Mouse (Mus musculus): ENCODE measurements at regions not wholly inside any gene's neighbourhood (a gene's known extent, or its start where the extent isn't known, plus 50 kb on each side); places are given as distances from the start of the nearest gene placed in this dataset.
"Not testable (repeated sequence)": the region's sequence is repeated elsewhere in the genome, so short reads cannot be mapped to it uniquely, and the experiment has no call there.

DNA sequence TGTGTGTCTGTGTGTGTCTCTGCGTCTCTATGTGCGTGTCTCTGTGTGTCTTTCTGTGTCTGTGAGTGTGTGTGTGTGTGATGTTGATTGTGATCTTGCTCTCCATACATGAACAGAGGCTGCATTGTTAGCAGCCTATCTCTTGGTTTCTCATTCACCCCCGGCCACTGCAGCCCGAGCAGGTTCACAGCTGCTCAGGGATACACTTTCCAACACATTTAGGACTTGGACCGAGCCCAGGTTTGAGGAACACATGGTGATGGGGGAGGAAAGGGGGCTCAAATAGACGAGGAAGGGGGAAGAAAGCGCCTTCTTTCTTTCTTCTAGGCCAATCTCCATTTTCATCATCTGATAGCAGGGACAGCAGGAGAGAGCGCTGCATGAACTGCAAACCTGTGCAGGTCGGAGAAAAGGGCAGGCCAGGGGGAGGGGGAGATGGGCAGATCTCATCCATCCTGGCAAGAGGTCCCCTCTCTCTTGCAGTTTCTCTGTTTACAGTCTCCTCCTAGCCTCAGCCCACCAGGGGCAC, 123.2 kb downstream of the Zfp36l1 start:
- no peak for DNase-seq

DNA sequence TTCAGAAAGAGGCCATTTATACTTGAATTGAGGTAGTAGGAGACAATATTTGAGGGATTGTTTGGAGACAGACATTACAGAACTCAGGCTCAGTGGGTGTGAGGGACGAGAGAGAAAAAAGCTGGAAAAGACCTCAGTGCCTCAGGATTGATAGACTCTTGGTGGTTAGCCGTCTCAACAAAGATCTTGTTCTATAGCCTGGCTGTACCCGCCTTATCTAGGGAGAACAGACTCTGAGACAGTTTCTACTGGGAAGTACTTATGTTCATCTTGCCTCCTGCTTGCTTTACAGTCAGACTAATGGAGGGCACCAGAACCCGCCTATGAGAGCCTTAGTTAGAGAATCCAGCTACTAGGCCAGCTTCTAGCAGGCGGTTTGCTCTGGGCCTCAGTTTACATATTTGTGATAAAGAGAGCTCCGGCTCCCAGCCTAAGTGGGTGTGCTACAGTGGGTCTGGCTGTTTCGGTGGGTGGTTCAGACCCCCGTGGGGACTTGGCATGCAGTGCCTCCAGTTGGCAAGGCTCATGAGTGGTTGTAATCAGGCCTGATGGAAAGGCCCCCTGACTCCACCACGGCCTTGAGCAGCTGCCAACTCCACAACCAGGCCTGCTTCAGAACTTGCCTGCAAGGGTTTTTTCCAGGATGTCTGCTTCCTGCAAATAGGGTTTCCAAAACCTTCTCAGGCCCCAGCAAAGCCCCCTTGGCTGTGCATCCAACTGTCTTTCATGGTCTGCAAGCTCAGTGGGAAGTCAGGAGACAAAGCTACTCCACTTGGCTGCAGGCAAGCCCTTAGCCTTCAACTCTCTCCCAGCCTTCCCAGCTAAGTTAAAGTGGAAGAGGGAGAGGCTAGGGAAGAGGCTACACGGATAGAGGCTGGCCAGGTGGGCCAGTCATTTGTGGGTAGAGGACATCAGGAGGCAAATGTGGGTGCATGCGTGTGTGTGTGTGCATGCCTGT, 124.1 kb downstream of the Zfp36l1 start:
- no peak for DNase-seq

DNA sequence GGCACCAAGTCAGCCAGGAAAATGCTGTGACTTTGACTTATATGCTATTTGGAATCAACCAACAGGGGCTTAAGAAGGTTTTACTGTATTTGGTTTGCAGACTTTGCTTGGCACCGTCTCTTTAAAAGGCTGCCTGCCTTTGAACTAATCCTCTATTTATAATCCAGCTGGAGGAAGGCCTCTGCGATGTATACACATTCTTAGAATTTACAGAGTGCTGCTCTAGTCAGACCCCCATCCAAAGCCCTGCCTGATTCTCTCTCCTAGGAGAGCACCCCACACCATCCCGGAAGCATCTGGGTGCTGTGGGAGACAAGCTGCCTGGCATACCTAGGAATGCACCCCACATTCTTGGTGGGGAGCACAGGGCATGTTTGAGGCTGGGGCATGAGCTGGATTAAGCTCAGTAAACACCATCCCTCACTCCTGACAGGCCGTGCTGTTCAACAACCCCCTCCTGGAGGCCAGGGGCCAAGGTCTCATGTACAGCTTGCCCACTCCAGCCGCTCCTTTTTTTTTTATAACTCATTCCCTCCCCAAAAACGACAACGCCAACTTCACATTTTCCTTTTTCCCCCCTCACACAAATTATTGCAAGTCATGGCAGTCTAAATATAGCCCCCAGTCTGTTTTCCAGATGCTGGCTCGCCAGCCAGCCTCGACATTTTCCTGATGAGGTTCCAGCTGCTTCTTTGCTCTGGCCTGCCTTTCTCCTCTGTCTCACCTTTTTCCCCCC, 126.4 kb downstream of the Zfp36l1 start:
- no peak for DNase-seq

DNA sequence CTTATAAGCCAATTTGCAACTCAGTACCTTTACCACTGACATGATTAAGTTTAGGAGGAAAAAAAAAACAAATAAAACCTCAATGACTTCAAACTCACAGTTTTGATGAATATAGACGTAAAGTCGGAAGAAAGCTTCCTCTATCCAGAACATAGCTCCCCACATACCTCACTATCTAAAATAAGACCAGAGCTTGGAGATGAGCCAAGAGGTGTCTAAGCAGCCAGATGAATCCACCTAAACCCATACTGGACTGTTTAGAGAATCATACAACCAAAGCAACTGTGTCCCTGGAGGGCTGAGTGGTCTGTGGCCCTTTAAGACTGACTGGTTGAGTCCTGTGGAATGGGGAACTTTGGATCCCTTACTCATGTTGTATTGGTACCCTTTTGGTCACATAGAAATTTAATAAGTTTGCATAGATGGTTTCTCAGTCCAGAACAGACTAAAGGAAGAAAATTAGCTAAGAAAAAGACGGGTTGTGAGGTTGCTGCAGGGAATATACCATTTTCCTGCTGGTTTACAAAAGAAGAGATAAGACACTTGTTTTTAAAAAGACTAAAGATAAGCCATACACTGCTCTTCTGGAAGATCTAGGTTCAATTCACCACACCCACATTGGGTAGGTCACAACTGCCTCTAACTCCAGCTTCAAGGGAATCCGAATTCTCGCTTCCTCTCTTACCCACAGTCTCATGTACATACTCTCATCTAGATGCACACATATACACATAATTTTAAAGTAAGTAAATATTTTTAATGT, 127.6 kb downstream of the Zfp36l1 start:
- no peak for DNase-seq

DNA sequence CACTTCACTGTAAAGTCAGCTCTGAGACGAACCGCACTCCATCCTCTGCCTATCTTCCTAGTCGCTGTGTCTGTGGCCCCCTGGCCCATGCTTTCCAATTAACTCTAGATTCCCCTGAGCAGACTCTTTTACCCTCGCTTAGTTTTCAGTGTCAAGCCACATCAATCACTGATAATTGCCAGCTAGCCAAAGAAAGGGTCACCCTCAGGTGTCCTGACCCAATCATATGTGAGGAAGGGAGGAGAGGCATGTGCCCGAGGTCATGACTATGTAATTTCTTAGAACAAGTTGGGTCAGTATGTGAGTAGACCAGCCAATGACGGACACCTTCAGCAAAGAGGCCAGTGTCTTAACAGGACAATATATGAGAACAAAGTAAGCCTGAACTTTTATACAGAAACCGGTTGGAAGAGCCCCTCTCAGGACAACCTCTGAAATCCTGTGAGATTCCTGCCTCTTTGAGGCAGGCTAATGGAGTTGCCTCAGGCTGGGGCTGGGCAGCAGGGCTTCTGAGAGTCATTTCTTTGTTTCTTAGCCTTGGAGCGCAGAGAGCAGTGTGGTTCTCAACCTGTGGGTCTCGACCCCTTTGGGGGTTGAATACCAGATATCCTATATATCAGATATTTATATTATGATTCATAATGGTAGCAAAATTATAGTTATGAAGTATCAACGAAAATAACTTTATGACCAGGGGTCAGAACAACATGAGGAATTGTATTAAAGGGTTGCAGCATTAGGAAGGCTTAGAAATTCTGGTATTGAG, 128.6 kb downstream of the Zfp36l1 start:
- no peak for DNase-seq

DNA sequence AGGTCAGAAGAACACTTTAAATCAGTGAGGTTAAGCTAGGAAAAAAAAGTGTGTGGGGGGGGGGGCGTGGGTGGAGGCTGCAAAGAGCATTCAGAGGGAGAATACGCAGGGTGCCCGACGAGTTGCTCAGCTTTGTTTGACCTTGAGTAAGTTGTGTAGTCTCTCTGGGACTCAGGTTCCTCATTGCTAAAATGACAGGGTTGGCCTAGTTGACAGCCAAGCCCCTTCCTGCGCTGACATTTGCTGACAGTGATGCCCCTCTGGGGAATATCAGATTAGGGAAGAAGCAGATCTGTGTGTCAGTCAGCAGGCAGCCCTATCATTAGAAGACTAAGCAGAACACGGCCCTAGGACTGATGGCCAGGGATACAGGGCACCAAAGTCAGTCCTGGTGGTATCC, 129.6 kb downstream of the Zfp36l1 start:
- DNase-seq: no peak

DNA sequence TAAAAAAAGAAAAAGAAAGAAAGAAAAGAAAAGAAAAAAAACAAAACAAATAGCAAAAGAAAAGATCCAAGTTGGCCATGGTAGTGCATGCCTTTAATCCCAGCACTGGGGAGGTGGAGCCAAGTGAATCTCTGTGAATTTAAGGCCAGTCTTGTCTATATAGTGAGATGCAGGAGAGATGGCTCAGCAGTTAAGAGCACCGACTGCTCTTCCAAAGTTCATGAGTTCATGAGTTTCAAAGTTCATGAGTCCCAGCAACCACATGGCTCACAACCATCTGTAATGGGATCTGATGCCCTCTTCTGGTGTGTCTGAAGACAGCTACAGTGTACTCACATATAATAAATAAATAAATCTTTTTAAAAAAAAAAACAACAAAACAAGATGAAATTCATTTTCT, 130.3 kb downstream of the Zfp36l1 start:
- DNase-seq: not testable (repeated sequence)

DNA sequence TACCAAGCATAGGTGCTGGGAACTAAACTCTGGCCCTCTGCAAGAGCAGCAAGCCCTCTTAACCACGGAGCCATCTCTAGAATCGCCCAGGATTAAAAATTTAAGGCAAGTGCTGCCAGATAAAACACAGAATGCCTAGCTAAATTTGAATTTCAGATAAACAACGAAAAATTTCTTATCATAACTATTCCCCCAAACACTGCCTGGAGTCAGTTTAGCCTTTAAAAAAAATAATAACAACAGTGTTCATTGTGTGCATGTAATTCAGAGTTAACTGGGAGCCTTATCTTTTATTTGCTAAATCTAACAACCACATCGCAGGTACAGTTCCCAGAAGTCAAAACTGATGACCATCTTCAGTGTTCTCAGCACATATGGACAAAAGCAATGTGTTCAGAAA, 132.1 kb downstream of the Zfp36l1 start:
- no peak for DNase-seq

DNA sequence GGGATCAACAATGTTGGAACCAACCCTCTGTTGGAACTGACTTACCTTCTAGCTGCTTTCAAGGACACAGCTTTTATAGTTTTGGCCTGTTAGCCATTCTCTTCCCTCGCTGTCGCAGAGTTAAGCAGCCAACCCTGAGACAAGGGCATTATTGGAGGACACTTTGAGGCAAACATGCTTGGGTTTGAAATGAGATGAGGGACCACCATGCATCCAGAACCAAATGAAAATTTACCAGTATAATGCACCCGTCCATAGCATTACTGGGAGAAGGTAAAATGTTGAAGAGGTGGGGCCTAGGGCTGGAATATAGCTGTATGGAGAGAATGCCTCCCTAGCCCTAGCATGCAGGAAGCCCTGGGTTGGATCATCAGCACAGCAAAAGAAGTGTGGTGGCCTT, 135.7 kb downstream of the Zfp36l1 start:
- no peak for DNase-seq

DNA sequence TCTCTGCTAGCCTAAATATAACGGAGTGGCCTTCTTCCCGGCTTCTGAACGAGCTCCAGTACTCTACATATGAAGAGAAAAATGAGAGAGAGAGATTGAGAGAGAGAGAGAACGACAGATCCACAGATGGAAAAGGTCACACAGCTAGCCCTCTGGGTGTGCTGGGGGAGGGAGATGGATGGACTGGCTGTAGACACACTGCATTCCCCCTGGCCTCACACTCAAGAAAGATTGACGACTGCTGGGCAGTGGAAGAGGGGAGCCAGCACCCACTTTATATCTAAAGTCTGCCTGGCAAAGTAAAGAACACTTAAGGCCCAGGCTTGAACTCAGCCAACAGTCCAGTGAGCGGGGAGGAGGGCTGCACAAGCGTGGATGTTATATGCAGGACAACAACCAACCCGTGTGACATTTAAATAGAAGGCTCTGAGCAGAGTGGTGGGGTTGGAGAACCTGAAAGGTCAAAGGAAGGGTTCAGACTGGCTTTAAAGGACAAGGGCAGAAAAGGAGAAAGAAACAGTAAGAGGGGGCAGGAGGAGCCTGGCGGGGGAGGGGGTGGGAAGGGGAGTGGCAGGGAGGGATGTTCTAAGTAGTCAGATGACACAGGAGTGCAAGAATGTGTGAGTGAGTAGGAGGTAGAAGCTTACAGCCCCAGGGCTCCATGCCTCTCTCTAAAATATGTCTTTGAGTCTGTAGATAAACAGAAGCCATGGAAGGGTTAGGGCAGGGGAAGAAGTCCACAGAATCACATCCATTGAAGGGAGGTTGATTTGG, 137.2 kb downstream of the Zfp36l1 start:
- DNase-seq: peak; percentile 83

DNA sequence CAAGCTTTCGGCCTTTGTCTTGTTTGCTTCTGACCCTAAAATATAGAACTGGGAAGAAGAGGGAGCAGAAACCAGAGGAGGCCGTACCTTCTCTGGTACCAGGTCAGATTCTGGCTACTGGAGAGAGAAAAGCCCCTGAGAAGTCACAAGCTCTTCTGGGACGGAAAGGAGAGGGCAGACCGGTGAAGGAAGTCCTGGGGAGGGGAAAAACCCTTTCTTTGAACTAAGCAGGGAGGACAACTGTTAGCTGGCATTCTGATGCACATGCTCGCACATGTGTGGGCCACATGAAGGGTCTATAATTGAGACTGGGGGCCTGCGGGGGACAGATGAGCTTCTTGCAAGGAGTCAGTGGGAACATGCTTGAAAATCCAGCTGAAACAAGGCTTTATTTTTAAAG, 137.8 kb downstream of the Zfp36l1 start:
- no peak for DNase-seq

DNA sequence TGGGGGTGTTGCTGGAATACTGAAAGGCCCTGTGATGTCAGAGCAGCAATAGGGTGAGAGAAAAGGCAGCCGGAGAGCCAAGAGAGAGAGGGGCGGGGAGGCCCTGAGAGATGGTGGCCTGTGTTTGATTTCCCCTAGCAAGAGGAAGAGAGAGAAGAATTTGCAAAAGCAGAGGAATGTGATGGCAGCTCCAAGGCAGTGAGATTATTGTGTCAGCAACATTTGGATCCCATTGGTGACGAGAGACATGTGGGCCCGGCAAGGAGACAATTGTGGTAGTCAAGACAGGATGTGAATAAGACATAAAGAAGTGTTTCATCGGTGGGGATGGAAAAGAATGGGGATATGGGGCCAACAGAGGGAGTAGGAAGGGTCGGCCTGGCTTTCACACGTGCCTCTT, 138.3 kb downstream of the Zfp36l1 start:
- peak; percentile 77 for DNase-seq

DNA sequence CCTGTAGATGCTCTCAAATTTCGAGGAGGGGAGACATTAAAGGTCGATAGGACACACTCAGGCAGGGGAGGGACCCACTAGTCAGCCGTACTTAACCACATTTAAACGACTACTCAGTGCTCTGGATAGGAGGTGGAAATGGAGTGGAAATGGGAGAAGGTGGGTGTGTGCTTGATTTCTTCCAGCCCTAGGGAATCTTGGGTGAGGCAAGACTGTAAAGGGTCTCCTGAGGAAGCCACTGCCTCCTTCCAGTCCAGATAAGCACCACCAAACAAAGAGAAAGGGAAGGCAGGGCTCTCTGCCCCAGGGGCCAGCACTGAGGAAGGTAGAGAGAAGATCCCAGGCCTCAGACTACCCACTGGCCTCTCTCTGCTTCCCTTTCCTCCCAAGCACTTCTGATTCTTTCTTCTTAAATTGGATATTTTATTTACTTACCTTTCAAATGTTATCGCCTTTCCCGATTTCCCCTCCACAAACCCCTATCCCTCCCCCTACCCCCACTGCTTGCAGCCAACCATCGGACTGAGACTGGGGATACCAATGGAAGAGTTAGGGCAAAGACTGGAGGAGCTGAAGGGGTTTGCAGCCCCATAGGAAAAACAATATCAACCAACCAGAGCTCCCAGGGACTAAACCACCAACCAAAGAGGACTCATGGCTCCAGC, 139.1 kb downstream of the Zfp36l1 start:
- no peak for DNase-seq

DNA sequence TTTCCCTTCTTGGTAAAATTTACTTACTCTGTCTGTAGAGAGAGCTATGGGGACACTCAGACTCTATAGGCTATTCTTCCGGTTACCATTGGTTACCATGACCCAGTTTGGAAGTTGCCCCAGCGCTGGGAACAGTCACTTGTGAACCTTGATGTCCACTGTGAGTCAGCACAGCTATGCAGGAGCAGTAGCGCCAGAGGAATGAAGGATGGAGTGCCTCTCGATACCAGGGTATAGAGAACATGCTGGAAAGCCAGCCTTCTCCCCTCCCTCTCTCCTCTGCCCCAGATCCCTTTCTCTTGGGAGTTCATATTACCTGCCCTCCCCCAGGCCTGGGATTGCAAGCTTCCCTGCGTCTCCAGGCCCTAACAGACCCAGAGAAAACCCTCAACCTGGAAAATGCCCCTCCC, 141.8 kb downstream of the Zfp36l1 start:
- DNase-seq: no peak

DNA sequence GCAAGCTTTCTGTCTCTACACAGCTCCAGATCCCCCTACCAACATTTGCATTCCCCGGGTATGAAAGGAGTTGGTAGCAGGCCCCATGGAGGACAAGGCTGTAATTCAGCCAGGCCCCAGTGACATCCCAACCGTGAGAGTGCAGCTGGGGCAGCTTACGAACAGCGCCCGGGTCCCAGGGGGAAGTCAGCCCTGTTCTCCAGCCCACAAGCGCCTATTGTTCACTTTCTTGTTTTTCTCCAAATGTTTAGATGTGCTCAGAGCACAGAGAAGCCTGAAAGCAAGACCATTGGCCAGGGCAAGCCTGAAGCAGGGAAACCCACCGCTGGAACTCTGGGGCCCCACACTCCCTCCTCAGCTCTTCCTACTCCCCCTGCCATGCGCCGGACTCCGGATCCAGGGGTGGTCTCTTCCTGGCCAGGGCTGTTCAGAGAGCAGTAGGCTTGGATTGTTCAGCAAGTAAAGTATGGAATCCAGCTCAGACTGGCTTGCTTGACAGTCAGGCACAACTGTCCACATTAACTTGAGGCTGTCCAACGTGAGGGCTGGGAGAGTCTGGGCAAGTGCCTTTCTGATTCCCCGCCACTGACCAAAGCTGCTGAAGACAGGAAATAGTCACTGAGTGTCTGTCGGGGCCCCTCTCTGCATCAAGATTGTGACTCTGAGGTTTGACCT, 142.4 kb downstream of the Zfp36l1 start:
- peak; percentile 48 for DNase-seq

DNA sequence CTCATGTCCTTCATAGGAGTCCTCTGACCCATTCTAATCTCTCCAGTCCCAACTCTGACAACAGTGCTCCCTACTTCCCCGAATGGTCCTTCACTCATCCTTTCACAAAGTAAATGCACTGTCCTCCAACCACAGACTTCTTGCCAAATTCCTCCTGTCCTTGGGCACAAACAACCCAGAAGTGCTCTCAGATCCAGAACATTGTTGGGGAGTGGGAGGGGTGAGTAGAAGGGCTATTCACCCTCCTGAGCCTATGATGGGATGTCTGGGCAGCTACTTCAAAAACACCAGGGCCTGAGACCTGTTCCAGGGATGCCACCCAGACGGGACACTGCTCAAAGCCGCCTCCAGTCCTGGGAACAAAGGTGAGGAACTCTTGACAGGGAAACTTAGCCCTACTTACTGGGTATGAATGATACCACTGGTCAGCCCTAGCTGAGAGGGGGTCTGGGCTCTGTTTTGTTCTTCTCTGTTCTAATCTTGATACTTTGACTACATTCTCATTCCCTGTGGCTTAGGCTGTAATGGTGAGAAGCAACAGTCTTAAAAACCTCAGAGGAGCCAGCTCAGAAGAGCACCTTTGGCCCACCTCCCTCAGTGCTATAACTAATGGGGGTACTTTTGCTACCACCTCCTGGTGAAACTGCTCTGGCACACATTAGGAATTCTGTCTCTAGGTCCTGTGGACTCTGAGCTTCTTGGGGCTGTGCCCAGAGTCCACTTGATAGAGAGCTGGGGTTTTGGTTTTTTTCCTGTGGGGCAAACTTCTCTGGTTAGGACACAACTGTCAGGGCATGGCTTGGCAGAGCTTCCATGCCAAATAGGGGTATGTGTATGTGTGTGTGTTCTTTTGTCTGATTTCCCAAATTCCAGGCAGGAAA, 143.2 kb downstream of the Zfp36l1 start:
- peak; percentile 75 for DNase-seq

DNA sequence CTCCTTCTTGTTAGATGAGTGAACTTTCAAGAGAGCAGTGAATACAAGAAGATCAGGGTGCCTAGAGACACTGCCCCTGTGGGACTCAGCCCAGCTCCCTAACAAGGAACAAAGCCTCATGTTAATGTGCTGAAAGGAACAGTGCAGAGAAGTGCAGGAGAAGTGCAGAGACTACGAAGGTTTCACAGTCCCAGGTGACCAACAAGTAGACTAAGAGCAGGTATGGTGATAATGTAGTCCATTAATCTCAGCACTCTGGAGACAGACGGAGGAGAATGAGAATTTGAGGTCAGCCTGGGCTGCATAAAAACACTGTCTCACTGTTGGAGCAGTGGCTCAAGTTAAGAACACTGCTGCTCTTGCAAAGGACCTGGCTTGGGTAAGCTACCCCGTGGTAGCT, 144.1 kb downstream of the Zfp36l1 start:
- no peak for DNase-seq

DNA sequence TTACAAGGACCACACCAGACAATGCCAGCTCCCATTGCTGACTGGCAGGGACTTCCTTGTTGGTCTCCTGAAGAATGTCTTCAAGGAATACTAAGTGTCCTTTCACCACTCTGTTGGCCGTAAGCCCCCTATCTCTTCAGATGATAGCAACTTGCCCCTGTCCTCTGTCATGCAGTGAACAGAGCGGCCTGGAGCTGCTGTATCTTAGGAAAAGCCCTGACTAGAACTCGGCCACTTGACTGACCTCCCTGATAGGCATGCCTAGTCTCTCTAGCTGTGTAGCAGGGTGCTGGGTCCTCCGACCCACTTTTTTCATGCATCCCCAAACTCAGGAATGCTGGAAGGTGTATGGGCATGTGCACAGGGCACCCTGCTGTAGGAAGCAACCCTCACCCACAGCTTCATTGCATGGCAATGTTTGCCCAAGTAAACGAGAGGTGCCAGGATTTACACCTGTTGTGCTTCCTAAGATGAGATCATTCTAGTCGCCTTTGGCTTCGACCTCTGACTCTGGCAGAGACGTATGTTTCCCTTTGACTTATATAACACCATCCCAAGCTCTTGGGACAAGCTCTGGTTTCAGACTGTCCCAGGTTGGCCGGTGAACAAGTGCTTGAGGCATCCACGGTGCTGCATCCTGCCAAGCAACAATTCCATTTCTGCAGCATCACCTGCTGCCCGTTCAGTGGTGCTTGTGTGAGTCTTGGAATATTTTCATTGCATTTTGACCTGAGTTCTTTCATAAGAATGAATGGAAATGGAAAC, 145.1 kb downstream of the Zfp36l1 start:
- DNase-seq: no peak
